Mouse (Mus musculus) thymus, postnatal 0 days (tissue): ENCODE measurements around the gene Lmf2. TPM values are rescaled to one million over a fixed set of nuclear protein-coding genes. Genes with fewer than 3 reads are reported as not detected.

Source experiments
- DNase-seq: peaks from one replicate; pipeline ENCODE4 v3.0.0-alpha.2; 2015; ENCODE audit warnings: low spot score
- polyA plus RNA-seq: library from polyadenylated mRNA; unstranded; fragments of >200 nt; fragmentation: Nextera tagmentation; extraction: Ambion mirVana; gene quantifications from 2 replicates; pipeline ENCODE4 v1.2.1, GENCODE M21; 2015

Lmf2 gene
- polyA plus RNA-seq, 1 experiment from 2014 or later: 40.5 TPM

DNA sequence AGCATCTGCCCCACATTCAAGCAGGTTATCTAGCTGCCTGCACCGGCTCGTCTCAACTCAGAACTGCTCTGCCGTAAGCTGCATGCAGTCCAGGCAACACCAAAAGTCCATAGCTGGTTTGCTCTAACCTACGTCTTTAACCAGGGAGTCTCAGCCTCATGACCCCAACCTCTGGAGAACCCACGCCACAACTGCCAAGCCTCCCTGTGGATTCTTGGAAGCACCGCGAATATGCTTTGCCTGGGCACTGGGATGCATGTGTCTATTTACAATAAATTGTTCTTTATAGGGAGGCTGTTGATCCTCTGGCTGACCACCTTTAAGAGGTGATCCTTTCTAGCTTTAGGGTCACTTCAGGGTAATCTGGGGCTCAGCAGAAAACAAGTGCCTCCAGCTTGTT, 17.1 kb upstream of the Lmf2 start:
- no peak for DNase-seq

GRCm38 (mm10) chr15:89372068-89372467, 16.6 kb upstream of the Lmf2 start:
- DNase-seq: no peak

GRCm38 (mm10) chr15:89365141-89365551, 9.7 kb upstream of the Lmf2 start:
- DNase-seq: no peak

- DNase-seq: no peak
Measured at GRCm38 (mm10) chr15:89363051-89363450, 7.6 kb upstream of the Lmf2 start.

- no peak for DNase-seq
Measured at GRCm38 (mm10) chr15:89358784-89359183, 3.3 kb upstream of the Lmf2 start.

GRCm38 (mm10) chr15:89356372-89356771, 913 bp upstream of the Lmf2 start:
- peak; percentile 86 for DNase-seq

GRCm38 (mm10) chr15:89354455-89354854, 1.0 kb downstream of the Lmf2 start:
- DNase-seq: peak; percentile 14

DNA sequence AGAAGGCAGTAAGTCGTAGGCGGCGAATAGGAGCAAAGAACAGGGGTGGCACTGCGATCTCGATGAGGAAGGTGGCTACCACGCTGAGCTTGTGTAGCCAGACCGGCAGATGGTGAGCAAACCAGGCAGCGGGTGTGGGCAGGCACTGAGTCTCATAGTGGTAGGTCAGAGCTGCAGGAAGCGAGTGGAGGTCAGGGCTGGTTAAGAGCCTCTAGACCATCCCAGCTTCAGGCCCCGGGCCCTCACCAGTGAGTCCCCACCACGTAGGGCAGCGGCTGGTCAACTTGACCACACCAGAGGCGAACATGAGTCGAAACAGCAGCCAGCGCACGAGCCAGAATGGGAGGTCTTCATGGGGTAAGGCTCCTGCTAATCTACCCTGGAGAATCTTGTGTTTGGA, 1.6 kb downstream of the Lmf2 start:
- no peak for DNase-seq

- no peak for DNase-seq
Measured at GRCm38 (mm10) chr15:89352795-89353194, 2.7 kb downstream of the Lmf2 start.

DNA sequence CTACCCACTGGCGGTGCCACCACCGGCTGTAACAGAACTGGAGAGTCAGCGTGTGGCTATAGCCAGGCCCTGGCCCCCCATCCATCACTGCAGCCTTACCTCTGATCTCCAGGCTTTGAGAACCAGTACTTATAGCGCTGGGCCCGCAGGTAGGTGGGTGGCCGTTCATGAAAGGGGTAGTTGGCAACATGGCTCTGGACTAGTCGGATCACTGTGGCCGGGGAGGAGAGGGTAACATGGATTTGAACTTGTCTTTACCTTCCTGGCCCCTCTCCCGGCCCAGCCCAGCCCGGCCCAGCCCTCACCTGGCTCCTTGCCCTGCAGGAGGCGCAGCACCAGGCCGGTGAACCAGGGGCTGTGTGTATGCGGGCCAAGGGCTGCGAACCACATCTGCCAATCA, 3.4 kb downstream of the Lmf2 start:
- no peak for DNase-seq

- no peak for DNase-seq
Measured at GRCm38 (mm10) chr15:89351302-89351701, 4.2 kb downstream of the Lmf2 start.

GRCm38 (mm10) chr15:89350447-89350846, 5.0 kb downstream of the Lmf2 start:
- no peak for DNase-seq

- DNase-seq: no peak
Measured at GRCm38 (mm10) chr15:89343325-89343724, 12.1 kb downstream of the Lmf2 start.

DNA sequence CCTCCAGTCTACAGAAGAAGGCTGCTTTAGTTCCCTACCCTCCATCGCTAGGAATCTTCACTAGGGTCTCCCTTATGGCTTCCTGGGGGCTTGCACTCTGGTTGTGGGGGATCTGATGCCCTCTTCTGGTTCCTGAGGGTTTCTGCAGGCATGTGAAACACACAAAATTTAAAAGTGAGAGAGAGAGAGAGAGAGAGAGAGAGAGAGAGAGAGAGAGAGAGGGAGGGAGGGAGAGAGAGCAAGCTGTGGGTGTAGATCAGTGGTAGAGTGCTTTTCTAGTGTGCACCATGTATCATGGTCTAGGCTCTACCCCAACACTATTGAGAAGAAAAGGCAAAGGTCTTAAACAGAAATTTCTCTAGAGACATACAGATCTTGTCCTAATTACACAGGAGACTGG, 13.8 kb downstream of the Lmf2 start:
- DNase-seq: peak; percentile 26

GRCm38 (mm10) chr15:89340136-89340535, 15.3 kb downstream of the Lmf2 start:
- no peak for DNase-seq

DNA sequence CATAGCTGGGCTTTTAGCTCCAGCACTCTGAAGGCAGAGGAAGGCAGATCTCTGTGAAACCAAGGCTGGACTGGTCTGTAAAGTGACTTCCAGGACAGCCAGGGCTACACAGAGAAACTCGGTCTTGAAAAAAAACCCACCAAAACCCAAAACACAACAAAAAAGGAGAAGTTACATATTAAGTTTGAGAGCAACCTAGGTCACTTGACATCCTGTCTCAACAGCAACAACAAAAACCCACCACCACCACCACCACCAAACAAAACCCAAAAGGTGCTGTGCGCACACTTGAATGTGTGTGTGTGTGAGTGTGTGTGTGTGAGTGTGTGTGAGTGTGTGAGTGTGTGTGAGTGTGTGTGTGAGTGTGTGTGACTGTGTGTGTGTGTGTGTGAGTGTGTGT, 15.8 kb downstream of the Lmf2 start:
- DNase-seq: no peak

- DNase-seq: no peak
Measured at GRCm38 (mm10) chr15:89336422-89336821, 19.0 kb downstream of the Lmf2 start.

- no peak for DNase-seq
Measured at GRCm38 (mm10) chr15:89334774-89335537, 20.5 kb downstream of the Lmf2 start.

- DNase-seq: no peak
Measured at GRCm38 (mm10) chr15:89334271-89334670, 21.2 kb downstream of the Lmf2 start, which contains the start of gene Miox. TSS of gene Miox (plus strand) at chr15:89334398.

DNA sequence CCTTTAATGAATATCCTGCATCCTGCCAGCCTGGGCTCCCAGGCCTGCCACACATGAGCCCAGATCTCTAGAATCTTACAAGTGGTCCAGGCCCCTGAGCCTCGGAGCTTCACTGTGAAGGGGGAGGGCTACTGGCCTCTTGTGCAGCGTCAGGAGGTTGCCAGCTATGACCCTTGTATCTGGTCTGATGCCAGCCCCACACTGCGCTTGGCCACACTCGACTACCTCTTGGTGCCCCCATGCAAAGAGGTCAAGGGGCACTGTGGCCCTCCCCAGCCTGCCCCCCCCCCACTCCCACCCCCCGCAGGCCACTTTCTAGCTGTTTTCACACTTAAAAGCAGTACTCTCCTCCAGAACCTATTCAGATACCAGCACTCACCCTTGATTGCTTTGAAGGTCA, 29.0 kb downstream of the Lmf2 start:
- no peak for DNase-seq

DNA sequence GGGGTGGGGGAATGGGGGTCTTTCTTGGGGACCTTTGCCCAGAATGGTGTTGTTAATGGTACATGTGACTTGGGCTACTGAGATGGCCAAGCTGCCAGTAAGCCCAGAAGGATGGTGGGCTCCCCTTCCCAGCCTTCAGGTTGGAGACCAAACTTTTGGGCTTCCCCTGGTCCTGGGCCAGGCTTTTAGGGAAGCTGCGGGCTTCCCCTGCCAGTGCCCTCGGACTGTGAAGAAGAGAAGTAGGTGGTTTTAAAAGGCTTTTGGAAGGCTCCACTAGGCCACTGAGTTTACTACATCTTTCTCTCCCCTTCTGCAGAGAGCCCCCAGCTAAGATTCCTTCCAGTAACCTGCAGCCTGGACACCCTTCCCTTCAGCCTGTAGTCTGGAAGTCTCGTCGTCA, 31.8 kb downstream of the Lmf2 start:
- DNase-seq: no peak

GRCm38 (mm10) chr15:89322670-89323522, 32.6 kb downstream of the Lmf2 start, which contains the start of gene Adm2:
TSS of gene Adm2 (plus strand) at chr15:89322720.
- no peak for DNase-seq
